Mouse (Mus musculus) cerebellum, adult 9-10 months (tissue): ENCODE data around the gene Pigx.

Source experiments
- DNase-seq: peaks from one replicate; pipeline ENCODE4 v3.0.0; 2022

The Pigx gene

GRCm38 (mm10) chr16:32099638-32100150 is at the start of gene Pigx, which contains the start of gene Cep19:
Gene Pigx (minus strand): TSS chr16:32099740.
Gene Cep19 (plus strand): TSS chr16:32099800.
- DNase-seq = peak; percentile 92

GRCm38 (mm10) chr16:32147589-32148207 is 48.2 kb upstream of the Pigx start:
- DNase-seq = peak; percentile 75

- DNase-seq = peak; percentile 6
These were observed 45.1 kb upstream of the Pigx start for GRCm38 (mm10) chr16:32144592-32144991.

GRCm38 (mm10) chr16:32143766-32144165 is 44.2 kb upstream of the Pigx start:
- peak; percentile 50 for DNase-seq

GRCm38 (mm10) chr16:32138954-32139353 is 39.4 kb upstream of the Pigx start:
- DNase-seq = no peak

- no peak for DNase-seq
These were observed 36.4 kb upstream of the Pigx start for GRCm38 (mm10) chr16:32135842-32136357.

- DNase-seq = no peak
These were observed 33.6 kb upstream of the Pigx start for GRCm38 (mm10) chr16:32133148-32133547.

- DNase-seq = no peak
These were observed 30.8 kb upstream of the Pigx start for GRCm38 (mm10) chr16:32130190-32130826.

- no peak for DNase-seq
These were observed 30.1 kb upstream of the Pigx start for GRCm38 (mm10) chr16:32129449-32130189.

GRCm38 (mm10) chr16:32127046-32127445 is 27.5 kb upstream of the Pigx start:
- no peak for DNase-seq

- no peak for DNase-seq
These were observed 25.8 kb upstream of the Pigx start for GRCm38 (mm10) chr16:32125364-32125763.

- no peak for DNase-seq
These were observed 25.1 kb upstream of the Pigx start for GRCm38 (mm10) chr16:32124444-32125335.

- DNase-seq = no peak
These were observed 24.5 kb upstream of the Pigx start for GRCm38 (mm10) chr16:32124020-32124419.

GRCm38 (mm10) chr16:32120454-32120853 is 20.9 kb upstream of the Pigx start:
- no peak for DNase-seq

- no peak for DNase-seq
These were observed 16.6 kb upstream of the Pigx start for GRCm38 (mm10) chr16:32116186-32116585.

- DNase-seq = no peak
These were observed 16.2 kb upstream of the Pigx start for GRCm38 (mm10) chr16:32115781-32116180.

GRCm38 (mm10) chr16:32114968-32115695 is 15.6 kb upstream of the Pigx start:
- peak; percentile 86 for DNase-seq

GRCm38 (mm10) chr16:32114406-32114805 is 14.9 kb upstream of the Pigx start:
- no peak for DNase-seq

- DNase-seq = peak; percentile 14
These were observed 14.1 kb upstream of the Pigx start for GRCm38 (mm10) chr16:32113541-32114218.

GRCm38 (mm10) chr16:32110951-32111699 is 11.6 kb upstream of the Pigx start:
- peak; percentile 24 for DNase-seq
